Mouse (Mus musculus) brain, embryonic 14.5 days (tissue): ENCODE results near the gene Ddx54.

ENCODE experiments used
- CTCF ChIP-seq: fragments of 200-500 bp; IDR thresholded peaks from 2 replicates; pipeline ENCODE4 v1.5.1; 2012; ENCODE audit warnings: inconsistent platforms, mild to moderate bottlenecking, moderate library complexity, borderline replicate concordance; ENCODE audit not compliant: insufficient read depth, insufficient read length; ENCODE audit errors: extremely low read depth
- POLR2A ChIP-seq: fragments of 200-500 bp; IDR thresholded peaks from 2 replicates; pipeline ENCODE4 v1.6.1; 2012; ENCODE audit warnings: mild to moderate bottlenecking, inconsistent platforms, borderline replicate concordance; ENCODE audit not compliant: poor library complexity, insufficient read depth, insufficient read length, severe bottlenecking; ENCODE audit errors: extremely low read depth

GRCm38 (mm10) chr5:120627515-120628300, 15.2 kb downstream of the Ddx54 start:
- TF ChIP-seq CTCF (no peak), POLR2A (no peak)
